Mouse (Mus musculus): Measurements from ENCODE around the gene Gng8. TPM values are rescaled to one million over a fixed set of nuclear protein-coding genes. Genes with fewer than 3 reads are reported as not detected.

Gene Gng8
- polyA plus RNA-seq, 1 experiment from 2014 or later, result 2.3 TPM

GRCm38 (mm10) chr7:16944061-16944807 is 52.6 kb downstream of the Gng8 start, which contains the start of gene Pnmal2:
Gene Pnmal2 (plus strand): TSS chr7:16944682.
- 16% methylated on average over 36 of the region's 36 CpGs for WGBS
- peak; percentile 70; the same call in 1 of the 2 replicates for ATAC-seq (ENCODE audit: insufficient number of reproducible peaks, low FRiP score)
- H3K4me1 ChIP-seq (replicated peaks), result peaks cover 55% of the 10 kb centered on the region
- H3K27me3 ChIP-seq (replicated peaks), result peaks cover 41% of the 10 kb centered on the region
- peak within 1 kb of the TSS; percentile 75 for H3K9ac ChIP-seq
- no peak within 1 kb of the TSS for H3K27ac ChIP-seq (ENCODE audit: poor library complexity, severe bottlenecking)
- peak within 1 kb of the TSS; percentile 96 for H3K4me2 ChIP-seq
- peak within 1 kb of the TSS; percentile 63 for H3K4me3 ChIP-seq
- H3K9me3 ChIP-seq (replicated peaks), result no peaks in the 10 kb centered on the region
- no peaks in the 10 kb centered on the region for H3K36me3 ChIP-seq

- H3K9me3 ChIP-seq (replicated peaks), result no peaks in the 10 kb centered on the region
- no peaks in the 10 kb centered on the region for H3K36me3 ChIP-seq
- H3K27ac ChIP-seq (ENCODE audit: poor library complexity, severe bottlenecking), result no peak overlapping the region
- H3K4me2 ChIP-seq, result peak overlapping the region; percentile 96
- WGBS, result 2% methylated on average over 22 of the region's 22 CpGs
- peaks cover 47% of the 10 kb centered on the region for H3K27me3 ChIP-seq (replicated peaks)
- peak overlapping the region; percentile 63 for H3K4me3 ChIP-seq
- ATAC-seq (ENCODE audit: insufficient number of reproducible peaks, low FRiP score), result peak; percentile 9; the same call in 1 of the 2 replicates
- peaks cover 58% of the 10 kb centered on the region for H3K4me1 ChIP-seq (replicated peaks)
- H3K9ac ChIP-seq, result peak overlapping the region; percentile 75
Measured at GRCm38 (mm10) chr7:16944808-16945315, 53.3 kb downstream of the Gng8 start.

Other genes starting within 250 kb of the Gng8 start
- 0.45 TPM in 2 replicates for gene Ceacam15, start 216.1 kb upstream of the Gng8 start, polyA plus RNA-seq (2016; fragmentation: Nextera tagmentation; extraction: Ambion mirVana)
- gene Ceacam9, start 169.9 kb upstream of the Gng8 start, polyA plus RNA-seq (2016; fragmentation: Nextera tagmentation; extraction: Ambion mirVana), result not detected in 2 replicates
- gene Ap2s1, start 153.4 kb upstream of the Gng8 start, polyA plus RNA-seq (2016; fragmentation: Nextera tagmentation; extraction: Ambion mirVana), result 208 and 210 TPM in 2 replicates
- 50.8 and 52.0 TPM in 2 replicates for gene Slc1a5, start 110.4 kb upstream of the Gng8 start, polyA plus RNA-seq (2016; fragmentation: Nextera tagmentation; extraction: Ambion mirVana)
- 97.4 and 103 TPM in 2 replicates for gene Strn4, start 75.9 kb upstream of the Gng8 start, polyA plus RNA-seq (2016; fragmentation: Nextera tagmentation; extraction: Ambion mirVana)
- gene Fkrp, start 75.1 kb upstream of the Gng8 start, polyA plus RNA-seq (2016; fragmentation: Nextera tagmentation; extraction: Ambion mirVana), result 37.6 and 37.8 TPM in 2 replicates
- 10.8 and 11.8 TPM in 2 replicates for gene Prkd2, start 48.9 kb upstream of the Gng8 start, polyA plus RNA-seq (2016; fragmentation: Nextera tagmentation; extraction: Ambion mirVana)
- 14.3 and 15.2 TPM in 2 replicates for gene Dact3, start 16.5 kb upstream of the Gng8 start, polyA plus RNA-seq (2016; fragmentation: Nextera tagmentation; extraction: Ambion mirVana)
- gene Ptgir, start 14.7 kb downstream of the Gng8 start, polyA plus RNA-seq (2016; fragmentation: Nextera tagmentation; extraction: Ambion mirVana), result 0.28 and 0.34 TPM in 2 replicates
- gene Calm3, start 32.3 kb downstream of the Gng8 start, polyA plus RNA-seq (2016; fragmentation: Nextera tagmentation; extraction: Ambion mirVana), result 83.6 and 95.0 TPM in 2 replicates
- gene Pnmal2, start 52.9 kb downstream of the Gng8 start, polyA plus RNA-seq (2016; fragmentation: Nextera tagmentation; extraction: Ambion mirVana), result 3.5 and 4.2 TPM in 2 replicates
- 0.14 and 0.28 TPM in 2 replicates for gene Pnmal1, start 67.9 kb downstream of the Gng8 start, polyA plus RNA-seq (2016; fragmentation: Nextera tagmentation; extraction: Ambion mirVana)
- gene Gm42372, start 91.3 kb downstream of the Gng8 start, polyA plus RNA-seq (2016; fragmentation: Nextera tagmentation; extraction: Ambion mirVana), result 0.14 and 0.15 TPM in 2 replicates
- 19.6 and 29.4 TPM in 2 replicates for gene Ccdc8, start 100.9 kb downstream of the Gng8 start, polyA plus RNA-seq (2016; fragmentation: Nextera tagmentation; extraction: Ambion mirVana)
- 87.3 and 91.9 TPM in 2 replicates for gene Ppp5c, start 136.1 kb downstream of the Gng8 start, polyA plus RNA-seq (2016; fragmentation: Nextera tagmentation; extraction: Ambion mirVana)
- 36.8 and 38.2 TPM in 2 replicates for gene Hif3a, start 170.6 kb downstream of the Gng8 start, polyA plus RNA-seq (2016; fragmentation: Nextera tagmentation; extraction: Ambion mirVana)
- 0.06 and 0.14 TPM in 2 replicates for gene Psg16, start 182.3 kb downstream of the Gng8 start, polyA plus RNA-seq (2016; fragmentation: Nextera tagmentation; extraction: Ambion mirVana)

Measured in heart, embryonic 12.5 days (tissue).